Mouse (Mus musculus) forebrain, embryonic 14.5 days (tissue): ENCODE results near the gene Ctbp1. TPM values are rescaled to one million over a fixed set of nuclear protein-coding genes. Genes with fewer than 3 reads are reported as not detected.

Experiments used
- ATAC-seq: fragments of 200-750 bp; cut with Nextera tagmentation; 2 replicates; pipeline ENCODE4 v1.8.0; 2017; ENCODE audit warnings: mild to moderate bottlenecking, moderate library complexity
- DNase-seq: peaks from one replicate; pipeline ENCODE4 v3.0.0-alpha.2; 2015; ENCODE audit warnings: low spot score
- H3K27ac ChIP-seq: fragments of 300-500 bp; sonication (generic); 2 replicates; pipeline ENCODE4 v1.5.1; 2014; ENCODE audit warnings: low read depth, mild to moderate bottlenecking, control low read depth, low read length, moderate library complexity
- H3K27me3 ChIP-seq: fragments of 300-500 bp; sonication (generic); replicated peaks from 2 replicates; pipeline ENCODE4 v1.6.1; 2014; ENCODE audit warnings: low read length, control low read depth, mixed read lengths; ENCODE audit not compliant: control insufficient read depth, insufficient read depth
- H3K36me3 ChIP-seq: fragments of 300-500 bp; sonication (generic); 2 replicates; pipeline ENCODE4 v1.6.1; 2014; ENCODE audit warnings: low read length, control low read depth; ENCODE audit not compliant: control insufficient read depth, insufficient read depth
- H3K4me1 ChIP-seq: fragments of 300-500 bp; sonication (generic); 2 replicates; pipeline ENCODE4 v1.6.1; 2014; ENCODE audit warnings: antibody characterized with exemption, low read length, control low read depth; ENCODE audit not compliant: control insufficient read depth, insufficient read depth
- H3K4me2 ChIP-seq: fragments of 300-500 bp; sonication (generic); 2 replicates; pipeline ENCODE4 v1.6.1; 2014; ENCODE audit warnings: mild to moderate bottlenecking, control low read depth, low read length
- H3K4me3 ChIP-seq: fragments of 300-500 bp; sonication (generic); 2 replicates; pipeline ENCODE4 v1.5.1; 2014; ENCODE audit warnings: low read depth, low read length, control low read depth
- H3K9ac ChIP-seq: fragments of 300-500 bp; sonication (generic); 2 replicates; pipeline ENCODE4 v1.6.1; 2014; ENCODE audit warnings: mild to moderate bottlenecking, low read length, control low read depth, moderate library complexity
- H3K9me3 ChIP-seq: fragments of 300-500 bp; sonication (generic); replicated peaks from 2 replicates; pipeline ENCODE4 v1.6.1; 2016; ENCODE audit warnings: low read length, control low read depth, mixed read lengths; ENCODE audit not compliant: control insufficient read depth
- WGBS: fragments of 180-500 bp; shearing (Covaris S2); extraction: QIAGEN DNeasy Blood & Tissue Kit; methylation state at CpG from one replicate; pipeline ENCODE4 v1.1.7; 2014; 5-methylcytosine and 5-hydroxymethylcytosine counted together
- polyA plus RNA-seq: library from polyadenylated mRNA; unstranded; fragments of >200 nt; fragmentation: Nextera tagmentation; extraction: Ambion mirVana; gene quantifications from 2 replicates; pipeline ENCODE4 v1.2.1, GENCODE M21; 2014

Ctbp1 gene
- polyA plus RNA-seq, 1 experiment from 2014 or later, result 497 TPM

DNA sequence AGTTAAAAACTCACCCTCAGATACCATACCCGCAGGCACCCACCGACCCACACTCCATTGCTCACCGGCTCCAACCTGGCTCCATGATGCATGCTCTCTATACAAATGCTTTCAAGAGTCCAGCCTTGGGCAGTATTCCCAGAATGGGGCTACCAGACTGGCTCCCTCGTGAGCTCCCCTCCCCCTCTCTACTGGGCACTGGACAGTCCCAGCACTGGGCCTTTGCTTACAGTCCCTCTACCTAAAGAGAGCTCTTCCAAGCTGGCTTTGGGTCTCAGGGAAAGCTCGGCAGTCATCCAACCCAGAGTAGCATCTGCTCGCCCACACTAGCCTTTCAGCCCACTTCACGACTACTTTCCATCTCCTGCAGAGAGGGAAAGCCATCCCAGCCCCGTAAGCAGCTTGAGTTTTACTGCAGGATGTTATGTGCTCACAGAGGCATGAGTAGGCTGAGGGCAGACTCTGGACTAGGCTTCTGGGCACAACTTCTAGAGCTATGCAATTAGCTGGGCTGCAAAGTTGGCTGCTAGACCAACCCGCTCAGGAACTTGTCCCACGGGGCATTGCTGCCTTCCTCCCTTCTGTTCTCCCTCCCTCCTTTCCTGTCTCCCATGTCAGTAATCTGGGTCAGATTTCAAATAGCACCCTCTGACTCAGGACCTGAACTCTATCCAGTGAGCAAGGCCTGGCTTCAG lies 54.3 kb downstream of the Ctbp1 start:
- Histone ChIP-seq H3K36me3 (no peaks in the 10 kb centered on the region), H3K4me1 (no peaks in the 10 kb centered on the region), H3K4me2 (no peak overlapping the region), H3K9ac (no peak overlapping the region), H3K27me3 (no peaks in the 10 kb centered on the region), H3K27ac (no peak overlapping the region), H3K9me3 (no peaks in the 10 kb centered on the region), H3K4me3 (no peak overlapping the region)
- no peak for DNase-seq
- ATAC-seq, result no peak
- 80% methylated on average over 10 of the region's 10 CpGs for WGBS

DNA sequence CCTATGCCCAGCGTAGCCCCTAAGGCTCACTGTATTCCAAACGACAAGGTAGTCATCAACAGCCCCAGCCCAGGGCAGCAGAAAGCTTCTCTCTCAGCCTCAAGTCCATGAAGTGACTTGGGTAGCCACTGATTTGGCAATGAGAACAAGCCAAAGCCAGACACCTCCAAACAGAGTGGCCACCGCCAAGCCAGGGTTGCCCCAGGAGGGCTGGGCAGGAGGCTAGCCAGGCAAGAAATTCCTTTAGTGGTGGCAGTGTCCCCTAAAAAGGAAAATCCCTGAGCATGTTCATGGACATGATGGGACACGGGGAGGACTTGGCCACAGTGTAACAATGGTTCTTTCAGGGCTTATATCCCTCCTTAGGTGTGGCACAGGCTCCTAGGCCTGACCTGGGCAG lies 55.0 kb downstream of the Ctbp1 start:
- Histone ChIP-seq H3K4me2 (no peak overlapping the region), H3K4me1 (no peaks in the 10 kb centered on the region), H3K9ac (no peak overlapping the region), H3K4me3 (no peak overlapping the region), H3K36me3 (no peaks in the 10 kb centered on the region), H3K9me3 (no peaks in the 10 kb centered on the region), H3K27me3 (no peaks in the 10 kb centered on the region), H3K27ac (no peak overlapping the region)
- ATAC-seq (no peak), DNase-seq (no peak)
- 89% methylated on average over 4 of the region's 4 CpGs for WGBS

DNA sequence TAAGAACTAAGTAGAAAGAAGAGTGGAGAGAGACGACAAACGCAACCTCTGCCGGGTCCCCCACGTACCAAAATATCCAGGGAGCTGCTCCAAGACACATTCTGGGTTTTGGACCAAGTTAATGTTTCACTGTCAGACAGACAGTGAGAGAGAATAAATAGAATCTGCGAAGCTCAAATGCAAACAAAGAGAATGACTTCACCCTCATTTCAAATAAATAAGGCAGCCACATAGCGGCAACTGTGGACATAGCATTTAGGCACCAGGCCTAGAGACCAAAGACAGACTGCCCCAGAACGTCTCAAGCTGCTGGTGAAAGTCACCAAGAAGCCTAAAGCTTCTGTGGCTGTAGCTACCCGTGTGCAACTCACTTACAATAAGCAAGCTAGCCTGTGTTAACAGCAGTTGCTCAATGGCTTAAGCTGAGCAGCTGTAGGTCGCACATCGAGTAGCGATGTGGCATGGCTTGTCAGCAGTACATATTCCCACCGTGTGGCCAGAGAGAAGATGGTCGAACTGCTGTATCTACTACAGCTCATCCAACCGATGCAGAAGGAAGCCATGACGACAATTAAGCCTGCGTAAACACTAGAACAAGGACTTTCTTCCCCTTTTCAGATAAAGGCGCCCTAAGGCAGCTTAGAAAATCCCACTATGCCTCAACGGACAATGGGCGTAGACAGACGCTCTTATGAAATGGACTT lies 55.9 kb downstream of the Ctbp1 start:
- no peak overlapping the region for H3K4me2 ChIP-seq
- H3K4me3 ChIP-seq, result no peak overlapping the region
- ATAC-seq (no peak), DNase-seq (no peak)
- H3K4me1 ChIP-seq, result no peaks in the 10 kb centered on the region
- whole genome bisulfite sequencing, result 77% methylated on average over 20 of the region's 20 CpGs
- H3K27ac ChIP-seq, result no peak overlapping the region
- no peaks in the 10 kb centered on the region for H3K9me3 ChIP-seq
- H3K27me3 ChIP-seq, result no peaks in the 10 kb centered on the region
- no peak overlapping the region for H3K9ac ChIP-seq
- H3K36me3 ChIP-seq, result no peaks in the 10 kb centered on the region

DNA sequence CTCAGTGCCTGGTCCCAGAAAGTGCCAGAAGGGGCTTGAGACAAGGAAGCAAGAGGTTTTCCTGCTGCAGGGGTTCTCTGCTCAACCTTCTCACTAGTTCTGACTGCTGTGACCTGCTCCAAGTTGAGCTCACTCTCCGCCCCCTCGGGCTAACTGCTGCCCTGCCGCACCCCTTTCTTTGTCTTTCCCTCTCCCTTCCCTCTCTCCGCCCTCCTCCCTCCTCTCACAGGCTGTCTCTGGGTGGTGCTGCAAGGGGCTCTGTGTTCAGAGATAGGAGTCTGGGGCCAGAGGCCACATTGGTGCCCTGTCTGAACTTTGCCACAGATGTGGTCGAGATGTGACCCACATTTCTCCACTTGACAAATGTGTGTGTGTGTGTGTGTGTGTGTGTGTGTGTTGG lies 56.7 kb downstream of the Ctbp1 start, which contains the start of gene Spon2:
Gene Spon2, minus strand, starts transcription at position 375 of the 400 bp plus-strand sequence.
- Histone ChIP-seq H3K4me1 (no peaks in the 10 kb centered on the region), H3K9ac (no peak within 1 kb of the TSS), H3K9me3 (no peaks in the 10 kb centered on the region), H3K27me3 (no peaks in the 10 kb centered on the region), H3K36me3 (no peaks in the 10 kb centered on the region), H3K27ac (no peak within 1 kb of the TSS), H3K4me3 (no peak within 1 kb of the TSS), H3K4me2 (no peak within 1 kb of the TSS)
- ATAC-seq (no peak), DNase-seq (no peak)
- WGBS, result 19% methylated on average over 5 of the region's 5 CpGs

DNA sequence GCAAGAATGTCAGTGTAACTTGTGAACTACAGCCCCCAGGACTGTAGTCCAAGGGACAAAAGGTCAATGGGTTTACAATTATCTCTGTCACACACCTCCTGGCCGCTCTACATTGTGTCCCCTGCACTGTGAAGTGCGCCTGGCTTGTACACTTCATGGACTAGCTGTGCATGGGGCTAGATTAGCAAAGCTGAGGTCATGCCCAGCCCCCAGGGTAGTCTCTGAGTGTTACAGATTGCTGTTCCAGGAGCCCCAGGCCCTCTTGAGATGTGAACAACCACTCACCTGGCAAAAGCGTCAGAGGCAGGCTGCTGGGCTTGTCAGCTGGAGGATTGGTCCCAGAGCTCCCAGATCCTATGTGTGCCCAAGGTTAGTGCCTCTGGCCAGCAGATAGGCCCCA lies 57.1 kb downstream of the Ctbp1 start:
- WGBS, result 47% methylated on average over 3 of the region's 3 CpGs
- no peaks in the 10 kb centered on the region for H3K36me3 ChIP-seq
- no peak overlapping the region for H3K27ac ChIP-seq
- DNase-seq (no peak), ATAC-seq (no peak)
- H3K4me3 ChIP-seq, result no peak overlapping the region
- H3K9ac ChIP-seq, result no peak overlapping the region
- H3K27me3 ChIP-seq, result no peaks in the 10 kb centered on the region
- no peak overlapping the region for H3K4me2 ChIP-seq
- no peaks in the 10 kb centered on the region for H3K9me3 ChIP-seq
- H3K4me1 ChIP-seq, result no peaks in the 10 kb centered on the region

DNA sequence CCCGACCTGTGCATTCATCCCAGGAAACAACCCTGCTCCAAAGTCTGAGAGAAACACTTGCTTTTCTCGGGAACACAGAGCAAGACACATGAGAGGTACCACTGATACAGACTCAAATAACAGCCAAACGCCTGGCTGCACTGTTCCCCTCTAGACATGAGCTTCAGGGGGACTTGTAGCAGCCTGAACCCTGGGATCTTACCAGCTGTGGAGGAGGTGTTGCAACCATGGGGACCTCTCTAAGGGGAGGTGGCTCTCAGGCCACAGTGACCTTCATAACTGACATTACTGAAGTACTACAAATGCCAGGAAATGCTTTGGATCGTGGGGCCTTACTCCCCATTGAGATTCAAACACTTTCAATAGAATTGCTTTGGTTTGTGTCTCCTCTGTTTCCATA lies 60.1 kb downstream of the Ctbp1 start:
- no peaks in the 10 kb centered on the region for H3K4me1 ChIP-seq
- H3K9me3 ChIP-seq, result no peaks in the 10 kb centered on the region
- no peaks in the 10 kb centered on the region for H3K36me3 ChIP-seq
- no peak overlapping the region for H3K4me2 ChIP-seq
- no peaks in the 10 kb centered on the region for H3K27me3 ChIP-seq
- H3K4me3 ChIP-seq, result no peak overlapping the region
- 82% methylated on average over 4 of the region's 4 CpGs for WGBS
- H3K9ac ChIP-seq, result no peak overlapping the region
- no peak for DNase-seq
- no peak for ATAC-seq
- H3K27ac ChIP-seq, result no peak overlapping the region

DNA sequence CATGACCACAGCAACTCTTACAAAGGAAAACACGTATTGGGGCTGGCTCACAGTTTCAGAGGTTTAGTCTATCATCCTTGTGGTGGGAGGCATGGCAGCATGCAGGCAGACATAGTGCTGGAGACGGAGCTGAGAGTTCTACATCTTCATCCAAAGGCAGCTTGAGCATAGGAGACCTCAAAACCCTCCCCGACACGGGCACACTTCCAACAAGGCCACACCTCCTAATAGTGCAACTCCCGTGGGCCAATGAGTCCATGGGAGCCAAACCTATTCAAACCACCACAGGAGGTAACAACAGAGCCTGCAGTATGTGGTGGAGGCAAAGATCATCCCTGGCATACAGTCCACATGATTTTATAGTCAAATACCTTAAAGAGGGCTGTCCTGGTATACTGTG lies 63.5 kb downstream of the Ctbp1 start:
- H3K27ac ChIP-seq, result no peak overlapping the region
- H3K27me3 ChIP-seq, result no peaks in the 10 kb centered on the region
- 78% methylated on average over 5 of the region's 5 CpGs for WGBS
- no peaks in the 10 kb centered on the region for H3K4me1 ChIP-seq
- no peak overlapping the region for H3K4me2 ChIP-seq
- DNase-seq (no peak), ATAC-seq (no peak)
- no peaks in the 10 kb centered on the region for H3K36me3 ChIP-seq
- no peak overlapping the region for H3K4me3 ChIP-seq
- H3K9me3 ChIP-seq, result no peaks in the 10 kb centered on the region
- H3K9ac ChIP-seq, result no peak overlapping the region

DNA sequence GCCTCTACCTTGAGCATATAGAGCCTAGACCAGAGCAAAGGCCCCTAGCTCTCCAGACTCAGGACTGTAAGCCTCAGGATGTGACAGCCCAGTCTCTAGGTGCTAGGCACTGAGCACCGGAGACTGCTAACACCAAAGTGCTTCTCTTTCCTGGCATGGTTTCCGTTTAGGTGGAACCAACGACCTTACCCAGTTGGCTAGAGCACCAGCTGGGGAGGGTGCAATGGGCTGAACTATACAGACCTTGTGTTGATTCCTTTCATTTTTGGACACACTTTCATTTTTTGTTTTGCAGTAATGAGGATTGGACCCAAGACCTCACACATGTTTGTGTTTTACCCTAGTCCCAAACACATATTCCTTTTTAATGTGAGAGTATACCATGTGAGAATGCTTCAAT lies 64.3 kb downstream of the Ctbp1 start:
- WGBS, result 95% methylated on average over 3 of the region's 3 CpGs
- Histone ChIP-seq H3K9ac (no peak overlapping the region), H3K27me3 (no peaks in the 10 kb centered on the region), H3K27ac (no peak overlapping the region), H3K4me1 (no peaks in the 10 kb centered on the region), H3K36me3 (no peaks in the 10 kb centered on the region), H3K4me2 (no peak overlapping the region), H3K4me3 (no peak overlapping the region), H3K9me3 (no peaks in the 10 kb centered on the region)
- ATAC-seq, result no peak
- no peak for DNase-seq

DNA sequence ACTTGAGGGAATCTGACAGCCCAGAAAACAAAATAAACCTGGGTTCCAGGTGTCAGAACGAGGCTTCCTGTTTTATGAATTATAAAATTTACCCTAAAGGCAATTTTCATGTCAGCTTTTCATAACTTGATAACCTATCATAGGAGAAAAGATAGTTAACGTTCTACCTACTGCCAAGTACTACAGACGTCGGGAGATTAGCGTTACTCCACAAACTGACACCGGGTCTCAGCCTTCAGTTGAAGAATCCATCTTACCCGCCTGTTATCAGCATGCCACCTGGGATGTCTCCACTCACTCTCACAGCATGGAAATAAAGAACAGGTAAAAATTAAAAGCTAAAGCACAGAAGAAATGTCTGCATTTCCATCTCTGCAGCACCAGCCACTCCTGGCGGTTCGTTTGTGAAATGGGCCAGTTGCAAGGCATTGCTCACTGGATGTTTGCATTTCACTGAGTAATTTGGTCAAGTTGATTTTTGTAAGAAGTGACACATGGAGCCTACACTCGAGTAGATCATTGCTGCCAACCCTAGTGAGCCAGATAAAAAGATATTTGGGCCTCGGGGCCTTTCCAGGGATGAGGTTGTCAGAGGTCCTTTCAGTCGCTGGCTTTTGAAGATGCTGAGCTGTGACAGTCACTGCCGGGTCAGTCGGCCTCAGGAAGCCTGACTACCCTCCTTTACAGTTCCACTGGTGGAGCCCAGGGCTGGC lies 66.1 kb downstream of the Ctbp1 start:
- Histone ChIP-seq H3K9me3 (no peaks in the 10 kb centered on the region), H3K4me2 (no peak overlapping the region), H3K4me3 (no peak overlapping the region), H3K27me3 (no peaks in the 10 kb centered on the region), H3K4me1 (no peaks in the 10 kb centered on the region), H3K9ac (no peak overlapping the region), H3K36me3 (no peaks in the 10 kb centered on the region), H3K27ac (no peak overlapping the region)
- DNase-seq (no peak), ATAC-seq (no peak)
- 80% methylated on average over 14 of the region's 14 CpGs for WGBS
